Mouse (Mus musculus): Measurements from ENCODE around the gene Cnnm2.
"Not testable (repeated sequence)": the region's sequence is repeated elsewhere in the genome, so short reads cannot be mapped to it uniquely, and the experiment has no call there.

Cnnm2 gene

DNA sequence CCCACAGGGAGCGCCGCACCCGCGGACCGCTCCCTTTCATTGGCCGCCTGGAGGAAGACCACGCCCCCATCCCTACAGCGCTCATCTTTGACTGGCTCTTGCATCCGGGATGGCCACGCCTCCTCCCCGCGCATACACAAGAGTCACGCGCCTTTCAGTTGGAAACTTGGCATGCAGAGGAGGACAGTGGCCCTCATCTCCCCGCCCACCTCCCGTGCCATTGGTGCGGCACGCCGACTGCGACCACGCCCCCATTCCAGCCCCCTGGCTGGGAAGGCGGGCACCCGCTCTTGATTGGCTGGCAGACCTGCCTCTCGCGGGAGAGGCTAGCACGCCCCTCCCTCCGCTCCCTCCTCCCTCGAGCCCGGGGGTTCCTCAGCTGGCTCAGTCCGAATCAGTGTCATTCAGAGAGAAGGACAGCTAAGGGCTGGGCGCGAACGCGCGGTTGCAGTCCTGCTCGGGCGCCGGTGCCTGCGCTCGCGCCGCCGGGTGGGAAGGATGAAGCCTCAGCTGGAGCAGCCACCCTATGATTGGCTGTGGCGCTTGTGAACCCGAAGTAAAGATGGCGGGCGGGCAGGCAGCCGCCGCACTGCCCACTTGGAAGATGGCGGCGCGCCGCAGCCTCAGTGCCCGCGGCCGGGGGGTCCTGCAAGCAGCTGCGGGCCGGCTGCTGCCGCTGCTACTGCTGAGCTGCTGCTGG is at the start of gene Cnnm2:
Cnnm2 (plus strand) TSS at position 350 of the 700 bp plus-strand sequence.
- peak; percentile 100 for DNase-seq

DNA sequence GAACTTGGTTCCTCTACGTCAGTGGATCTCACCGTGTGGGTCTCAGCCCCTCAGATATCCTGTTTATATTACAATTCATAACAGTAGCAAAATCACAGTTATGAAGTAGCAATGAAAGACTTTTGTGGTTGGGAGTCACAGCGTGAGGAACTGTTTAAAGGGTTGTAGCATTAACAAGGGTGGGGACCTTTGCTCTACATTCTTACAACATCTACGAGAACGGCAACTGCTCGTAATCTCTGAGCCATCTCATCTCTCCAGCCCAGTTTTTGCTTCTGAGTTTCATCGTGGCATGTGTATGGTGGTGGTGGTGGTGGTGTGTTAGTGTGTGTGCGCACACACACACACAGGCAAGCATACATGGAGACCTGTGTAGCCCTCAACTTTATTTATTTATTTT is 47.2 kb upstream of the Cnnm2 start:
- DNase-seq, result no peak

DNA sequence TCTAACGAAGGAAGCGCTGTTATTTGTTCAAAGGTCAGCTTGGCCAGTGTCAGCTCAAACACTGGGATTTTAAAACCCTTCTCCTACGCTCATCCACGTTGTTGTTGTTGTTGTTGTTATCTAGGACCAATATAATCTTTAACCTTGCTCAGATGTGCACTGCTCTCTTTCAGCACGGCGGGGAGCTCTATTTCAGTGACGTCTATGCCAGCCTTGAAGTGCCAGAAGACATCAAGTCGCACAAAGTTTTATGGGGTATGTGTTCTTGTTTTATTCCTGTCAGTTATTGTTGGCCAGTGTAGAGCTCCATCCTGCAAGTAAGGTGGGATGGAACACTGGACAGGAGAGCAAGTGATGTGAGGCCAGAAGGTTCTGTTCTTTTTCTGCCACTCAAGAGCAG is 46.4 kb upstream of the Cnnm2 start:
- no peak for DNase-seq

DNA sequence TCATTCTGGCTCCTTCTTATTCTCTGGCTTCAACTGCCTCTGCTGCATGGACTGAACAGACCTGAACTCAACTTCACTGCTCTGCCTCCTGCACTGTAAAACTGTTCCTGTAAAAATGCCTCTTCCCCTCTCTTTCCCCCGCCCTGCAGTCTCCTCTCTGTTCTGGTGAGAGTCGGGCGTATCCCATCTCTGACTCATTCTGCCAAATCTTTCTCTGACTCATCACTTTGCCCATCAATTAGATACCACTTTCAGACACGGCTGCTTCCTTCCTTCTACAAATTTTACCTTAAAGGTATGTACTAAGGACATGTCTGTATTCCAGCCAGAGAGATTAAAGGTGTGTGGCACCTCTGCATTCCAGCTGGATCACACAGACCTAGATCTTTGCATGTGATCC is 43.2 kb upstream of the Cnnm2 start:
- DNase-seq, result no peak

GRCm38 (mm10) chr19:46724411-46724810 is 37.0 kb upstream of the Cnnm2 start:
- no peak for DNase-seq

- no peak for DNase-seq
These were observed 35.3 kb upstream of the Cnnm2 start for GRCm38 (mm10) chr19:46726142-46726541.

- no peak for DNase-seq
These were observed 34.2 kb upstream of the Cnnm2 start for GRCm38 (mm10) chr19:46727140-46727736.

- DNase-seq, result no peak
These were observed 33.4 kb upstream of the Cnnm2 start for GRCm38 (mm10) chr19:46727945-46728540.

DNA sequence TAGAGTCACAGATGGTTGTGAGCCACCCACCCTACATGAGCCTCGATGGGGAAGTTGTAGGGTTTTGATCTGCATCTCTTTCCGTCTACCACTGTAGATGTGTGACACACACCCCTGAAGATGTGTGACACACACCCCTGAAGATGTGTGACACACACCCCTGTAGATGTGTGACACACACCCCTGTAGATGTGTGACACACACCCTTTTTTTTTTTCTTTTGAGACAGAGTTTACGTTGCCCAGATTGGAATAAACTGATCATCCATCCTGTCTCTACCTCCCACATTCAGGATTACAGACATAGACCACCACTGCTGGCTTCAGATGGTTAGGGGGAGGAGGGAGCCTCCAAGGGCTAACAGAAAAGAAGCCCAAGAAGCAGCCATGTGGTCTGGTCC is 32.5 kb upstream of the Cnnm2 start:
- no peak for DNase-seq

DNA sequence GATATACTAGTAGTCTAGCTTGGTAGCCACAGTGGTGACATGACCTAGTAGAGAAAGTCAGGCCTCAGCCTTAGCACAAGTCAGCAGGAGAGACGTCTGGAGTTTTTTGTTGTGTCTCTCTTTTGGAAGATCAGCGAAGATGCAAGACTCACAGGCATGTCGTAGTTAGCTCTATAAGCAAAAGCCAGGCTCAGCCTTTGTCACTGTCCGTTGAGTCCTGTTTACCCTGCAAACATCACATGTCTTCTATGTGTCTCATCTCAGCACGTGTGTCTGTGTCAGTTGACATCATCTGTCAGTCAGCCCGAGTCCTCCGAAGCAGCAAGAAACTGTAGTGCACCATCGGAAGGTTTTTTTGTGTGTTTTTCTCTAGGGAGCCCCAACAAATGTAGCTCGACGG is 30.0 kb upstream of the Cnnm2 start:
- DNase-seq, result no peak

- DNase-seq, result peak; percentile 31
These were observed 28.7 kb upstream of the Cnnm2 start for GRCm38 (mm10) chr19:46732673-46733072.

DNA sequence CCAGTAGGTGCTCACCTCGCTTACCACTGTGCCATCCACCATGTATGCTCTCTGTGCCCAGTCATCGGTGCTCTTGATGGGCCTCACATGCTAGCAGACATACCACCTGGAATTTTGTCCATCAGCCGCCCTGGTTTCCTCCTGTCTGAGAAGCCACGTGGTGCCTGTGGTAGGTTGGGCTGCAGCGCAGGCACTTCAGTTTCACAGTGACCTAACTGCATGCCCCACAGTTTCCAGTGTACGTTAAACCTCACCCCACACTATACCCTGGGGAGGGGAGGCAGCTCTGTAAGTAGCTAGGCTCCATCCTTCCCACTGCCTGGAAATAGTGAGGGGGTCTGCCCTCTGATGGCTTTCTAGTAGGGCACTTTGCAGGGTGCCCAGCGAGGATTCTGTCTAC is 27.8 kb upstream of the Cnnm2 start:
- DNase-seq, result no peak

DNA sequence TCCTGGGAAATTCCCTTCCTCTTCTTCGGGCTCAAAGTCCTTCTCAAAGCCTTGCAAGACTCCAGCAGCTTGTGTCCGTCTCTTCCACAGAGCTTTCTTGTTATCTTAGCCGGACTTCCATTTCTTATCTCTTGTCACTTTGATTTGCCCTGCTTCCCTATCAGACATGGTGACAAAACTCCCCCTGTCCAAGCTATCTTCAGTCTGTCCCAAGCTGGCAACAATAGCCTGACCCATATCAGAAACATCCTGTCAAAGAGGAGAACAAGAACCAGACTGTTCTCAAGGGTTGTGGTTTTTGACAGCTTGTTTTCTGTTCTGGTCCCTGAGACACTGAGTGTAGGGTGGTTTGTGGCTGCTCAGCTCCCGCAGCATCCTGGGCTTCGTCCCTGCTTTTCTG is 26.2 kb upstream of the Cnnm2 start:
- no peak for DNase-seq

DNA sequence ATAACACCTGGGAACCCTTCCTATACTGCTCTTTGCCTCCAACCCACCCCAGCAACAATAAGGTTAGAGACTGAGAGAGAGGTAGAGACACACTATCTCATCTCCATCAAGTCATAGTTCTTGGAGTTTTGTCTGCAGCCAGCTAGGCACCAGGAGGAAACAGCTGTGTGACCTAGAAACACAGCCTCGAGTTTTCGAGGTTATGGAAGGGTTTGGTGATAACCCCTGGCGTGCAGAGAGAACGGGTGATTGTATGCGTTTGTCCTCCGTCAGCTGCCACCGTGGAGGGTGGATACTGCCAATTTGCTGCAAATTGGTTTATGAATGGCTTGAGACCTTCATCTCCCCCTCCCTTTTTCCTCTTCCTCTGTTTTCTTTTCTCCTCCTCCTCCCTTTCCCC is 24.3 kb upstream of the Cnnm2 start:
- peak; percentile 69 for DNase-seq

- DNase-seq, result peak; percentile 76
These were observed 20.9 kb upstream of the Cnnm2 start for GRCm38 (mm10) chr19:46740341-46741008.

- DNase-seq, result no peak
These were observed 19.8 kb upstream of the Cnnm2 start for GRCm38 (mm10) chr19:46741574-46741973.

GRCm38 (mm10) chr19:46744681-46745080 is 16.7 kb upstream of the Cnnm2 start:
- no peak for DNase-seq

DNA sequence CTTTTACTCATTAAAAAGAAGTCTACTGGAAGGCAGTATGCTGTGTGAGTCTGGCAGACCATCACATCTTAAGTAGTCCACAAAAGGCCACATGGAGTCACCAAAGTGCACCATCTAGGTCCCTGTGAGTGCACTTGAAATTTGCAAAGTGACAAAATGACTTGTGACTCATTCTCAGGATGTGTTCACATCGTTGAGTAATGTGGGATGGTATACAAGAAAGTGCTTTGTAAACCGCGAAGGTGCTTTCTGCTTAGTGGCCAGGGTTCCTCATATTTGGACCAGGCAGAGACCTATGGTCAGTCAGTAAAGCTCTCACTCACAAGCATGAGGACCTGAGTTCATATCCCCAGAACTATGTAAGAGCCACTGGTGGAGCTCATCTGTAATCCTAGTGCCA is 13.6 kb upstream of the Cnnm2 start:
- no peak for DNase-seq

GRCm38 (mm10) chr19:46752235-46752634 is 9.2 kb upstream of the Cnnm2 start:
- no peak for DNase-seq

GRCm38 (mm10) chr19:46755066-46755465 is 6.3 kb upstream of the Cnnm2 start:
- DNase-seq, result peak; percentile 55

GRCm38 (mm10) chr19:46756221-46756620 is 5.2 kb upstream of the Cnnm2 start:
- no peak for DNase-seq

DNA sequence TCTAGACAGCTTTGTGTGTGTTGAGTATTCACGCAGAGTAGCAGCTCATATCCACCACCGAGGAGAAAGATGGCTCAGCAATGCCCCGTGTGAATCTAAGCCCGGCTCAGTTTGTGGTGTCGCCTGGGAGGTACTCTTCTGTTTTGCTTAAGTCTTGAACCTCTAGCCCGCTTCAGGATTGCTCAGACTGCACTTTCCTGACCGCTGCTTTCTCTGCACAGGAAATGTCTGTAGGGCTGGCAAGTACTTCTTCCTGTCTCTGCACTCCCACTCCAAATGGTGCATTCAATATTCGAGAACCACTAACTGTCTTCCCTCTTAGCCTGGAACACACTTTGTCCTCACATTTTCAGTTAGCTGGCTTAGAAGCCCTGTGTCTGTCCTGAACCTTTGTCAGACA is 2.3 kb upstream of the Cnnm2 start:
- peak; percentile 39 for DNase-seq

DNA sequence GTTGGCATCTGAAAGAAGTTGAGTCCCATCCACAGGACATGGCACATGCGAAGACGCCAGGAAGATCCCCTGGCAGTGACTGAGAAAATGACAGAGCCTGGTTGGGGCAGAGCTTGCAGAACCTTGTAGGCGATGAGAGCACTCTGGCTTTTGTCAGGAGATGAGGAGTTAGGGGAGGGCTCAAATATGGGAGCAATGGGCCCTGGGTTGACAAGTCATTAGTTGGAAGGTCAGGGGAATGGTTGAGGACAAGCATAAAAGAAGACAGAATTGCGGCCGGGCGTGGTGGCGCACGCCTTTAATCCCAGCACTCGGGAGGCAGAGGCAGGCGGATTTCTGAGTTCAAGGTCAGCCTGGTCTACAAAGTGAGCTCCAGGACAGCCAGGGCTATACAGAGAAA is 1.5 kb upstream of the Cnnm2 start:
- DNase-seq, result not testable (repeated sequence)
